Mouse (Mus musculus): Measurements from ENCODE around the gene Ror1. TPM values are rescaled to one million over a fixed set of nuclear protein-coding genes. Genes with fewer than 3 reads are reported as not detected.

Gene Ror1
- total RNA-seq, 2 experiments from 2014 or later: 7.7 to 9.7 TPM

GRCm38 (mm10) chr4:100236339-100236738, 140.7 kb downstream of the Ror1 start:
- intact Hi-C loops (cut with DNase I): no loop called here

GRCm38 (mm10) chr4:100242061-100242756, 146.6 kb downstream of the Ror1 start:
- no peak for DNase-seq (ENCODE audit: low spot score)
- intact Hi-C loops (cut with DNase I): no loop called here

More at GRCm38 (mm10) chr4:100236339-100236738, 140.7 kb downstream of the Ror1 start:
- DNase-seq (ENCODE audit: low spot score): no peak

DNA sequence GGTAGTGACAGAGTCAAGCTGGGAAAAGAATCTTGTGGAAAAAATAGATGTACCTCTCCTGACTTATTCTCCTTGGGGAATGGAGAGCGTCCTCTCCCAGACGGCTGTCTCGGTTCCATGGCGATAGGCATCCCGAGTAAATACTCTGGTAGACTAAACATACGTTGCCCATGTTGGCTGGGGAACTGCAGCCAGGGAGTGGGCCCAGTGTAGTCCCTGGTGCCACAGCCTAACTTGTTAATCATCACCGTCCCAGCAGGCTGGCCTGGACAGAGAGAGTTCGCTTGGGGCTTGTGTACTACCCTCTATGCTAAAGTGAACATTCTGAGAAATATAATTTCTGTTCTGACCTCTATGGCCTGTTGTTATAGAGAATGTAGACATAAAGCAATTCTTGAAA, 148.7 kb downstream of the Ror1 start:
- no peak for DNase-seq (ENCODE audit: low spot score)

GRCm38 (mm10) chr4:100244701-100245100, 149.1 kb downstream of the Ror1 start:
- intact Hi-C loops (cut with DNase I): no loop called here
- no peak for DNase-seq (ENCODE audit: low spot score)

More for the DNA sequence above, 148.7 kb downstream of the Ror1 start:
- intact Hi-C loops (cut with DNase I): no loop called here

GRCm38 (mm10) chr4:100247826-100248225, 152.2 kb downstream of the Ror1 start:
- intact Hi-C loops (cut with DNase I): no loop called here
- DNase-seq (ENCODE audit: low spot score): no peak

GRCm38 (mm10) chr4:100248273-100248672, 152.7 kb downstream of the Ror1 start:
- no peak for DNase-seq (ENCODE audit: low spot score)
- intact Hi-C loops (cut with DNase I): no loop called here

DNA sequence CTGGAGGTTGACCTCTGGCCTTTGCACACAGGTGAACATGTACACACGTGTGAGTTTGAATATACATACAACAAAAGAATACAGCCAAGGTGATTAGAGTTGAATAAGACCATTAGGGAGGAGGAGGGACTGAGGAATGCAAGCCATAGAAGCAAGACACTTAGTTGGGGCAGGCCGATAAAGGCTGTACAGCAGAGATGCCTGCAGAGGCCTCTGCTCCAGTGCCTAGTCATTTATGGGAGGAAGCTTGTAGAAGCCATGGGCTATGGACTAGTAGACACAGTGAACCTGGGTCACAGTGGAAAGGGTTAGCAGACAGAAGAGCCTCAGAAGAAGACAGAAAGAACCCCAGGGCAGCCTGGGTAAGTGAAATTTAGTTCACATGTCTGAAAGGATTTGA, 155.7 kb downstream of the Ror1 start:
- intact Hi-C loops (cut with DNase I): no loop called here
- no peak for DNase-seq (ENCODE audit: low spot score)

- intact Hi-C loops (cut with DNase I): no loop called here
- no peak for DNase-seq (ENCODE audit: low spot score)
Measured at GRCm38 (mm10) chr4:100252050-100252449, 156.5 kb downstream of the Ror1 start.

DNA sequence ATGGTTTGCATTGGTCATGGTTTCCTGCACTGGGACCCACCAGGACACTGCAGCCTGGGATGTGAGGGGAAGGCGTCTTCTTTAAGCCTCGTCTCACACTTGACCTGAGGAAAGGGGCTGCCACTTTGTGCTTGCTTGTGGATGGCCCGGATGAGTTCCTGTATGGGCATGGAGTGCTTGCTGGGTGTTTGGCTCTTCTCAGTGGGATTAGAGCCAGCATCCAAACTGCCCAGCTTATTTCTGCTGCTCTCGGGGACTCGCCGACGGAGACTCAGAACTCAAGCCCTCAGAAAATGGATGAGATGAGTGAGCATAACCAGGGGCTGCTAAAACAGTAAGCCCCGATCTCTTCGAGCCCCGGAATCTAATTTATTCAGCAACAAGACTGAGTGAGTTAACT, 157.1 kb downstream of the Ror1 start:
- DNase-seq (ENCODE audit: low spot score): no peak
- intact Hi-C loops (cut with DNase I): no loop called here

DNA sequence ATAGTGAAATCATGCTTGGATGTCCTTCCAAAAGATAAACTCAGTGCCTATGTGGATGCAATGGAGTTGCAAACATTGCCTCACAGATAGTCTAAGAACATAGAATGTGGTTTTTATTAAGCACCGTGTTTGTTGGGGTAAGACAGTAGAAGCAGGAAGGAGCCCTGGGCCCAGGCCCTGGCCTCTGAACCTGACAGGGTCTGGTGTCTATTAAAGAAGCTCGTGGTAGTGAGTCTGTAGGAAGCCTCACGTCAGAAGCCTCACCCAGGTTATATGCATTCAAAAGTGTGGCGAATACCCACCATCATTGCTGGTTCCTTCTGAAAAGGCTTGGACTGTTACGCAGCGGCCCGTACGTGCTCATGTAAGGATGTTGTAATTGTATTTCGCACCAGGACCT, 157.8 kb downstream of the Ror1 start:
- no peak for DNase-seq (ENCODE audit: low spot score)
- intact Hi-C loops (cut with DNase I): no loop called here

DNA sequence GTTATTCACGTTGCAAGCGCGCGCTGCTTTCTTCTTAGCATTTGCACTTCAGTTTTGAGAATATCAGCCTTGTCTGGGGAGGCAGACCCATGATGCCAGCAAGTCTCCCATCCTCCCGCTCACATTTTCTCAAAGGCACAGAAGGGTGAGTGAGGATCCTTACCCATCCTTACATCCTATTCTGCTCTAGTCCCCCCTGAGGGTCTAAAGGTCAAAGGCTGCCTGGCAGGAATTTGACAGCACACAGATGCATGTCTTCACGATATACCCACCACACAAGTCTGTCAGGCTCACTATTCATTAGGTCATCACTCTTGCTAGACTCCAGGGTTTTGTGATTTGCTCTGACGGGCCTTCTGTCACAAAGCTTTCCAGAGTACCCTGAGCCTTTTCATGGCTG, 158.2 kb downstream of the Ror1 start:
- DNase-seq (ENCODE audit: low spot score): no peak
- intact Hi-C loops (cut with DNase I): no loop called here

- intact Hi-C loops (cut with DNase I): no loop called here
- DNase-seq (ENCODE audit: low spot score): no peak
Measured at GRCm38 (mm10) chr4:100258462-100258861, 162.9 kb downstream of the Ror1 start.

DNA sequence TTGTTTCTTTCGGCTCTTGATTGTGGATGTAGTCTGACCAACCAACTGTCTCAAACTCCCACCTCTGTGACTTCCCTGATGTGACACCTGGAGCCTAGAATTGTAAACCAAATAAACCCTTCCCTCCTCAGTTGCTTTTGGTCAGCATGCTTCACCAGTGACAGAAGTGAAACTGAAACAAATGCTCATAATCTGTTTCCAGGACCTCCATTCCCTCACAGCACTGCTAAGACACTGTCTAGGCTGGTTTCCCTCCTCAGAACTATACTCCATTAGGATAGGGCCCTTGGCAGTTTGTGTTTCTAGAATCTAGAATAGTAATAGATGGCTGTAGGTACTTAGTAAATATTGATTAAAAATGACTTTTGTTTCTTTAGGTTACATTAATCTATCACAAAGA, 168.3 kb downstream of the Ror1 start:
- no peak for DNase-seq (ENCODE audit: low spot score)
- intact Hi-C loops (cut with DNase I): no loop called here

DNA sequence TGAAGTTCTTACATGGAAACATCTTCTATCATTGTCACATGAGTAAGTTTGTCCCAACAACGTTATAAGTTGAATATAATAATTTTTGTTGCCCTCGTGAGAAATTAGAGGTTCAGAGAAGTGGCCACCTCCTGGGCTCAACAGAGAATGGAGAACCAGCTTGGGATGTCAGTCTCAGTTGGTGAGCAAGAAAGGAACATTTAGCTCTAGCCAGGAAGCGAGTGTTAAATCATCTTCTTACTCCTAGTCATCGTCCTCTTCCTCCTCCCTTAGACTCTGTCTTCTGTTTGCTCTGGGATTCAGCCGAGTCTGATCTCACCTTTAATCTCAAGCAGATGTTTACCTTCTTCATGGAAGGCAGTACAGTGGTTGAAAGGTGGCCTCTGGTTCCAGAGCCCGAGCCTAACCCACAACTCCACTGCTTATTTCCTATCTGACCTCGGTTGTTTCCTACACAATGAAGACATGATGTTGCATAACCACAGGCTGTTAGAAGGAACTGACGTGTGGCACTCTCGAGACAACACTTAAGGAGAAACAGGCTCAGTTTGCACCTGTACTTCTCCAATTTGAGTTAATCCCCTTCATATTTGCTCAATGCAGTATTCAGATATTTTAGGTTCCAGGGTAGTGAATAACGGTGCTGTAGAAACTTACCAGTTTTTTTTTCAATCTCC, 175.6 kb downstream of the Ror1 start:
- intact Hi-C loops (cut with DNase I): no loop called here
- no peak for DNase-seq (ENCODE audit: low spot score)

- no peak for DNase-seq (ENCODE audit: low spot score)
- intact Hi-C loops (cut with DNase I): no loop called here
Measured at GRCm38 (mm10) chr4:100271736-100272127, 176.1 kb downstream of the Ror1 start.

GRCm38 (mm10) chr4:100273356-100273755, 177.8 kb downstream of the Ror1 start:
- intact Hi-C loops (cut with DNase I): no loop called here
- no peak for DNase-seq (ENCODE audit: low spot score)

DNA sequence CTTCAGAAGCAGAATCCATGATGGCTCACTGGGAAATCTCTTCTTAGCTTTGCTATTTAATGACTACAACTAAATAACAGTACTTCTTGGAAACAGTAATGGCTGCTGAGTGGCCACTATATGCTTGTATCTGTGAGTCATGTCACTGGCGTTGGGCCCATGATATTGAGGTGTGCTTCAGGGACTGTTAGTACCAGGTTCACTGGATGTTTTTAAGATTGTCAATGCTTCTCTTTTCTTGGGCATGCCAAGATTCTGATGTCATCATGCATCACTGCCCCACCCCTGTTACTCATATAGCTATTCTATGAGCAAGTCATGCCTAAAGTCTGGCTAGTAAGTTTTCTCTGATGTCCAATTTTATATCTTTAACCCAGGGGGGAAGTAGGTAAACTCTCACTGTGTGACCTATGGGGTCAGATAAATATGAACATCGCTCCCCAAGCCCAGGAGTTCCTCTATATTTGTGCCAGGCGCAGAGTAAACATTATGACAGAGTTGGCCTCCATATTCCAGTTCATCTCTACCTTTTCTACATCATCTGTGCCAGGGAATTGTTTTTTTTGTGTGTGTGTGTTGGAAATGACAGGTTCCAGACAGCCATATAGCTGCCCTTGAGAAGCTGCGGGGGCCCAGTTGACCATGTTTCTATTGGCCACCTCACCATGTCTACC, 178.4 kb downstream of the Ror1 start:
- intact Hi-C loops (cut with DNase I): no loop called here
- no peak for DNase-seq (ENCODE audit: low spot score)

DNA sequence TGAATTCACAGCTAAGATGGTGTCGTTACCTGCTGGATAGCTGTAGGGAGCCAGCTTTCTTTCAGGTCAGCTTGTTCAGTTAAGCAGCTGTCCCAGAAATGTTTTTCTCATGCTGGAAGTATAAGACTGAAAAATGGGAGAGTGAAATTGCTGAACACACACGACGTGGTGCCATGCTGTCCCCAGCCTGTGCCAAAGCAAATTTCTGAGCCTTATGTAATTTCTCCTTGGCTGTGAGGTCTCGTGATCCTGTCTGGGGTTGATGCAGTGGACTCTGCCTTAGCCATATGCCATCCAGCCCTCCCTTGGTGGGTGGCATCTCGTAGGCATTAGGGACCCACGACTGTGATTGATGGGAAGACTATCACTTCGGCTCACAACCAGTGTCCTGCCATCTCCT, 180.9 kb downstream of the Ror1 start:
- intact Hi-C loops (cut with DNase I): no loop called here
- no peak for DNase-seq (ENCODE audit: low spot score)

- intact Hi-C loops (cut with DNase I): no loop called here
- no peak for DNase-seq (ENCODE audit: low spot score)
Measured at GRCm38 (mm10) chr4:100276970-100277369, 181.4 kb downstream of the Ror1 start.

- intact Hi-C loops (cut with DNase I): no loop called here
- DNase-seq (ENCODE audit: low spot score): no peak
Measured at GRCm38 (mm10) chr4:100283171-100283880, 187.7 kb downstream of the Ror1 start.

- DNase-seq (ENCODE audit: low spot score): no peak
- intact Hi-C loops (cut with DNase I): no loop called here
Measured at GRCm38 (mm10) chr4:100284528-100284927, 188.9 kb downstream of the Ror1 start.
